Mouse (Mus musculus) activated CD4-positive, CD25-positive, alpha-beta regulatory T cell (primary cell): ENCODE data around the gene Prrt3. TPM values are rescaled to one million over a fixed set of nuclear protein-coding genes. Genes with fewer than 3 reads are reported as not detected.

ENCODE experiments used
- polyA plus RNA-seq, 2 experiments: library from polyadenylated mRNA; unstranded; fragments of 100-300 nt; shearing (Covaris generic); gene quantifications; one replicate each; pipeline ENCODE4 v1.2.1; 2017

The Prrt3 gene
- polyA plus RNA-seq, result under 1 TPM; 0.31 to 0.48 TPM

GRCm38 (mm10) chr6:113501388-113502084, at the start of gene Prrt3:
TSS of gene Prrt3 (minus strand) at chr6:113501931.

GRCm38 (mm10) chr6:113530932-113531839, 29.5 kb upstream of the Prrt3 start, which contains the start of the genes Emc3 and Fancd2:
TSS of gene Emc3 (minus strand) at chr6:113531652.
TSS of gene Fancd2 (plus strand) at chr6:113531682.

GRCm38 (mm10) chr6:113483100-113483615, 18.6 kb downstream of the Prrt3 start, which contains the start of gene Creld1:
TSS of gene Creld1 (plus strand) at chr6:113483297.

GRCm38 (mm10) chr6:113471297-113471936, 30.3 kb downstream of the Prrt3 start, which contains the start of gene Il17rc:
TSS of gene Il17rc (plus strand) at chr6:113471427.

GRCm38 (mm10) chr6:113457952-113458534, 43.7 kb downstream of the Prrt3 start, which contains the start of gene Il17re:
TSS of gene Il17re (plus strand) at chr6:113458484.

Other genes with a start within 250 kb of the Prrt3 start
- gene Cpne9, start 219.6 kb downstream of the Prrt3 start, polyA plus RNA-seq, result under 1 TPM; 0.11 to 0.31 TPM
- 10 to 100 TPM; 36.5 to 38.2 TPM for gene Brpf1, start 194.8 kb downstream of the Prrt3 start, polyA plus RNA-seq
- 10 to 100 TPM; 11.2 to 12.0 TPM for gene Ogg1, start 175.0 kb downstream of the Prrt3 start, polyA plus RNA-seq
- gene Camk1, start 157.9 kb downstream of the Prrt3 start, polyA plus RNA-seq, result 1 to 10 TPM; 2.5 to 3.8 TPM
- 10 to 100 TPM; 41.1 to 54.4 TPM for gene Tada3, start 124.0 kb downstream of the Prrt3 start, polyA plus RNA-seq
- 100 to 1,000 TPM; 462 to 693 TPM for gene Arpc4, start 123.8 kb downstream of the Prrt3 start, polyA plus RNA-seq
- 10 to 100 TPM in 1 of 2 experiments, 1 to 10 TPM in 1; 9.7 to 15.2 TPM for gene Ttll3, start 112.7 kb downstream of the Prrt3 start, polyA plus RNA-seq
- 10 to 100 TPM; 14.5 to 22.2 TPM for gene Rpusd3, start 82.6 kb downstream of the Prrt3 start, polyA plus RNA-seq
- gene Cidec, start 66.2 kb downstream of the Prrt3 start, polyA plus RNA-seq, result under 1 TPM in 1 of 2 experiments, not detected in 1; 0.93 TPM
- 10 to 100 TPM; 43.6 to 54.2 TPM for gene Jagn1, start 59.4 kb downstream of the Prrt3 start, polyA plus RNA-seq
- gene Il17re, start 43.4 kb downstream of the Prrt3 start, polyA plus RNA-seq, result under 1 TPM; 0.21 to 0.69 TPM
- under 1 TPM; 0.36 to 0.42 TPM for gene Il17rc, start 30.5 kb downstream of the Prrt3 start, polyA plus RNA-seq
- 1 to 10 TPM; 5.9 to 8.9 TPM for gene Creld1, start 18.6 kb downstream of the Prrt3 start, polyA plus RNA-seq
- 10 to 100 TPM; 92.2 to 98.0 TPM for gene Emc3, start 29.7 kb upstream of the Prrt3 start, polyA plus RNA-seq
- 1 to 10 TPM; 4.3 to 4.5 TPM for gene Fancd2, start 29.8 kb upstream of the Prrt3 start, polyA plus RNA-seq
- gene Fancd2os, start 98.8 kb upstream of the Prrt3 start, polyA plus RNA-seq, result not detected
- gene Brk1, start 102.8 kb upstream of the Prrt3 start, polyA plus RNA-seq, result 100 to 1,000 TPM; 245 to 260 TPM
- 10 to 100 TPM; 28.5 to 32.0 TPM for gene Vhl, start 122.0 kb upstream of the Prrt3 start, polyA plus RNA-seq
- gene Irak2, start 136.5 kb upstream of the Prrt3 start, polyA plus RNA-seq, result 10 to 100 TPM; 27.6 to 42.3 TPM
- 10 to 100 TPM in 1 of 2 experiments, 1 to 10 TPM in 1; 9.4 to 11.4 TPM for gene Tatdn2, start 195.1 kb upstream of the Prrt3 start, polyA plus RNA-seq
- 1 to 10 TPM in 1 of 2 experiments, not detected in 1; 1.3 TPM for gene Ghrl, start 217.9 kb upstream of the Prrt3 start, polyA plus RNA-seq
- 100 to 1,000 TPM; 167 to 195 TPM for gene Sec13, start 238.8 kb upstream of the Prrt3 start, polyA plus RNA-seq